8 mouse cellular contexts compared by ENCODE assay signal in the genomic region with DNA sequence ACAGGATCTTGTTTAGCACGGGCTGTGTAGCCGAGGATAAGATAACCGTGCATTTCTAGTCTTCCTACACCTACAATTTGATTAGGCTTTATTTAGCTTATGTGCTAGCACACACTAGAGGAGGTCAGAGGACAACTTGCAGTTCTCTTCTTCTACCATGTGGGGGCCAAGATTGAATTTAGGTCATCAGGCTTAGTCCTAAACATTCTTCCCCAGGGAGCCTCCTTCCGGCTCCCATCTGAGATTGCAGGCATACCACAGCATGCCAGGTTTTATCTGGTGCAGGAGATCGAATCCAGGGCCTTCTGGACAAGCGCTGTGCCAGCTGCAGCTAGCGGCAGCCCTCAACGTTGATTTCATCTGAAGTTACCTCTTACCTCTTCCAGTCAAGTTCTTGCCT. TPM values are rescaled to one million over a fixed set of nuclear protein-coding genes. Genes with fewer than 3 reads are reported as not detected.
DNase-seq lines count a peak whose midpoint lies in the region; TF ChIP-seq lines count a peak whose summit lies in the region.

No protein-coding gene starts in this region.

- H3K4me1 ChIP-seq in thymus, adult 2 months (replicated peaks; ENCODE audit: control insufficient read depth, insufficient read depth, low read length), result no peaks in the 10 kb centered on the region

- H3K27ac ChIP-seq in thymus, adult 2 months (ENCODE audit: control insufficient read depth, insufficient read depth, low read length), result no peak overlapping the region

- DNase-seq in cerebellum, adult 9-10 months, result peak; percentile 66
- DNase-seq in cerebellum, adult 11 months, result no peak
- DNase-seq in thymus, adult 2 months, result peak; percentile 36
- no peak for DNase-seq in thymus, adult 18-20 months
- peak; percentile 69 to 71 for DNase-seq in heart, postnatal 10 days
- DNase-seq in mesoderm, embryonic 11.5 days (ENCODE audit: low read depth, low spot score), result peak; percentile 76
- DNase-seq in left cerebral cortex, postnatal 10 days (ENCODE audit: extremely low spot score in 1 of 2, low spot score in 2 of 2), result no peak
- DNase-seq in gastrocnemius, adult 8-10 months (ENCODE audit: low spot score in 2 of 2), result no peak

- TF ChIP-seq POLR2A in thymus, adult 2 months (IDR thresholded peaks at IDR 0.05; ENCODE audit: control insufficient read depth, extremely low read depth, insufficient read depth, low read length, poor library complexity), result no peak

- H3K4me3 ChIP-seq in thymus, adult 2 months (ENCODE audit: control insufficient read depth, insufficient read depth, low read length), result no peak overlapping the region

- TF ChIP-seq CTCF in thymus, adult 2 months (IDR thresholded peaks at IDR 0.05; ENCODE audit: borderline replicate concordance, control insufficient read depth, extremely low read depth, insufficient read depth, low read length, poor library complexity), result peak; percentile 69; the same call in 1 of the 2 replicates

- no peaks in the 10 kb centered on the region for H3K36me3 ChIP-seq in thymus, adult 2 months (ENCODE audit: control insufficient read depth, insufficient read depth, low read length)

- intact Hi-C loops in heart, postnatal 10 days (cut with DNase I), result loop anchor here (1.0 to 5.0 kb wide), 3 partner anchors 34 to 186 kb away; no protein-coding TSS in a partner anchor
- intact Hi-C loops in left cerebral cortex, postnatal 10 days (cut with DNase I), result no loop called here

- no peaks in the 10 kb centered on the region for H3K27me3 ChIP-seq in thymus, adult 2 months (ENCODE audit: control insufficient read depth, insufficient read depth, low read length)

- WGBS in thymus, adult 2 months, result 39% methylated on average over 8 of the region's 8 CpGs

RNA-seq across cellular contexts. Expression of gene Anxa4, which starts 23.2 kb away (rescaled TPM):
- polyA plus RNA-seq in thymus, adult 2 months (2012; rRNA removed), result 21.5 and 27.8 TPM in 2 replicates
- total RNA-seq in heart, postnatal 10 days (2021), result 10 to 100 TPM; 38.5 to 39.6 TPM
- total RNA-seq in left cerebral cortex, postnatal 10 days (2021), result 1 to 10 TPM; 3.1 to 3.8 TPM
- total RNA-seq in gastrocnemius, adult 8-10 months (2022), result 10 to 100 TPM; 14.2 to 26.6 (median 21.2) TPM

RNA-seq across cellular contexts. Expression of gene Aak1, which starts 32.7 kb away (rescaled TPM):
- 59.2 and 79.9 TPM in 2 replicates for polyA plus RNA-seq in thymus, adult 2 months (2012; rRNA removed)
- total RNA-seq in heart, postnatal 10 days (2021), result 100 to 1,000 TPM in 1 of 2 experiments, 10 to 100 TPM in 1; 95.7 to 103 TPM
- 100 to 1,000 TPM; 263 to 271 TPM for total RNA-seq in left cerebral cortex, postnatal 10 days (2021)
- 10 to 100 TPM; 33.1 to 53.8 (median 37.8) TPM for total RNA-seq in gastrocnemius, adult 8-10 months (2022)

Comparison
In these comparisons a context has a peak if more than half of its experiments do, and no peak if none do; other contexts are left out.
1. DNase-seq: peak in cerebellum, adult 9-10 months (single experiment), thymus, adult 2 months (single experiment), heart, postnatal 10 days (2 of 2) and mesoderm, embryonic 11.5 days (single experiment); none in cerebellum, adult 11 months (single experiment), thymus, adult 18-20 months (0 of 2), left cerebral cortex, postnatal 10 days (0 of 2) and gastrocnemius, adult 8-10 months (0 of 2).